Mouse (Mus musculus): ENCODE measurements around the gene Slc24a3. TPM values are rescaled to one million over a fixed set of nuclear protein-coding genes. Genes with fewer than 3 reads are reported as not detected.
A peak's percentile ranks its signal among the peaks of the same experiment; 100 is the strongest.

Slc24a3 gene
- total and polyA plus RNA-seq, 2 experiments from 2014 or later, result 27.0 to 40.6 TPM

DNA sequence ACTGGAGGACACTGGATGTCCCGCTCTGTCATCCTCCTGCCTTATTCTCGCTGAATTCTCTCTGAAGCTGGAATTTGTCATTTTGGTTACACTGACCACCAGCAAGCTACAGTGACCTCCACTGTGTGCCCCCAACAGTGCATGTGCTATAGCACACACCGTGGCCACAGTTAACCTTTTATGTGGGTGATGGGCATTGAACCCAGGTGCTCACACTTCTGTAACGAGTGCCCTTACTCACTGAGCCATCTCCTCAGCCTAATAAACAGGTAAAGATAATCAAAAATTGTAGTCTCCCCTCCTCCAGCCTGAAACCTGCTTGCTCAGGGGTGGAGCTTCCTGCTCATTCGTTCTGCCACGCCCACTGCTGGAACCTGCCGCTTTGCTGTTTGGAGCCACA is 493.7 kb downstream of the Slc24a3 start:
- 80% methylated on average over 5 of the region's 7 CpGs for WGBS
- no peak overlapping the region for H3K4me2 ChIP-seq (ENCODE audit: low read depth)
- H3K27ac ChIP-seq (ENCODE audit: low read depth, low read length), result no peak overlapping the region
- no peak overlapping the region for H3K9ac ChIP-seq
- no peak overlapping the region for H3K4me3 ChIP-seq (ENCODE audit: low read depth, low read length)
- no peak for TF ChIP-seq CTCF (IDR thresholded peaks at IDR 0.05; ENCODE audit: low read depth)
- H3K4me1 ChIP-seq (ENCODE audit: insufficient read depth), result no peaks in the 10 kb centered on the region
- ATAC-seq (no peak), DNase-seq (no peak)
- H3K9me3 ChIP-seq (ENCODE audit: low read length), result no peaks in the 10 kb centered on the region
- H3K36me3 ChIP-seq (ENCODE audit: insufficient read depth), result no peaks in the 10 kb centered on the region
- no peaks in the 10 kb centered on the region for H3K27me3 ChIP-seq (ENCODE audit: insufficient read depth, low read length)

GRCm38 (mm10) chr2:145663899-145664298 is 496.3 kb downstream of the Slc24a3 start:
- Histone ChIP-seq H3K4me1 (ENCODE audit: insufficient read depth) (no peaks in the 10 kb centered on the region), H3K9me3 (ENCODE audit: low read length) (no peaks in the 10 kb centered on the region), H3K27ac (ENCODE audit: low read depth, low read length) (no peak overlapping the region), H3K36me3 (ENCODE audit: insufficient read depth) (no peaks in the 10 kb centered on the region), H3K27me3 (ENCODE audit: insufficient read depth, low read length) (no peaks in the 10 kb centered on the region), H3K4me2 (ENCODE audit: low read depth) (no peak overlapping the region), H3K4me3 (ENCODE audit: low read depth, low read length) (no peak overlapping the region), H3K9ac (no peak overlapping the region)
- no peak for TF ChIP-seq CTCF (IDR thresholded peaks at IDR 0.05; ENCODE audit: low read depth)
- no peak for ATAC-seq
- DNase-seq, result no peak
- WGBS, result 82% methylated on average over 7 of the region's 7 CpGs

- Histone ChIP-seq H3K9ac (no peak overlapping the region), H3K27ac (ENCODE audit: low read depth, low read length) (no peak overlapping the region), H3K4me2 (ENCODE audit: low read depth) (no peak overlapping the region), H3K4me3 (ENCODE audit: low read depth, low read length) (no peak overlapping the region), H3K9me3 (ENCODE audit: low read length) (no peaks in the 10 kb centered on the region), H3K27me3 (ENCODE audit: insufficient read depth, low read length) (no peaks in the 10 kb centered on the region), H3K4me1 (ENCODE audit: insufficient read depth) (no peaks in the 10 kb centered on the region), H3K36me3 (ENCODE audit: insufficient read depth) (no peaks in the 10 kb centered on the region)
- 87% methylated on average over 2 of the region's 2 CpGs for WGBS
- ATAC-seq (no peak), DNase-seq (no peak)
- TF ChIP-seq CTCF (IDR thresholded peaks at IDR 0.05; ENCODE audit: low read depth), result no peak
Measured at GRCm38 (mm10) chr2:145664311-145664710, 496.8 kb downstream of the Slc24a3 start.

GRCm38 (mm10) chr2:145668135-145668534 is 500.6 kb downstream of the Slc24a3 start:
- 81% methylated on average over 4 of the region's 4 CpGs for WGBS
- Histone ChIP-seq H3K4me3 (ENCODE audit: low read depth, low read length) (no peak overlapping the region), H3K27ac (ENCODE audit: low read depth, low read length) (no peak overlapping the region), H3K9me3 (ENCODE audit: low read length) (no peaks in the 10 kb centered on the region), H3K4me1 (ENCODE audit: insufficient read depth) (no peaks in the 10 kb centered on the region), H3K36me3 (ENCODE audit: insufficient read depth) (no peaks in the 10 kb centered on the region), H3K9ac (no peak overlapping the region), H3K27me3 (ENCODE audit: insufficient read depth, low read length) (no peaks in the 10 kb centered on the region), H3K4me2 (ENCODE audit: low read depth) (no peak overlapping the region)
- no peak for ATAC-seq
- TF ChIP-seq CTCF (IDR thresholded peaks at IDR 0.05; ENCODE audit: low read depth), result no peak
- no peak for DNase-seq

DNA sequence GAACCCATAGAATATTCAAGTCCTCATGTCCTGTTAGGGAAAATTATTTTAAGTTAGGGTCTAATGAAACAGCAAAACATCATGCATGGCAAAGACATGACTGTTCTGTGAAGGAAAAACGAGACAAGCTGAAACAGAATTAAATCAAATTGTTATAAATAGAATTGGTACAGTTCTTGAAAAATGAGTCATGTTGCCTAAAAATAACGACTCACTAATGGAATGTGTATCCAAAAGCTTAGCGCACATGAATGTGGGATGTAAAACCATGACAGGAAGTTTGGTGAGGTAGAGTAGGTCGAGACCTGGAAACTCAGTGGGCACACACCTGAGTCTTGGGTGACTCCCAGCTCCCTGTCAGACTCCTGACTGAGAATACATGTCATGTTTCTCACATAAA is 502.6 kb downstream of the Slc24a3 start:
- TF ChIP-seq CTCF (IDR thresholded peaks at IDR 0.05; ENCODE audit: low read depth), result no peak
- H3K9me3 ChIP-seq (ENCODE audit: low read length), result no peaks in the 10 kb centered on the region
- DNase-seq (no peak), ATAC-seq (no peak)
- H3K9ac ChIP-seq, result no peak overlapping the region
- H3K27ac ChIP-seq (ENCODE audit: low read depth, low read length), result no peak overlapping the region
- no peak overlapping the region for H3K4me2 ChIP-seq (ENCODE audit: low read depth)
- H3K4me1 ChIP-seq (ENCODE audit: insufficient read depth), result 0 out of 2 replicates have a peak, but pooled peaks cover 6% of the 10 kb centered on the region
- WGBS, result 78% methylated on average over 4 of the region's 4 CpGs
- no peak overlapping the region for H3K4me3 ChIP-seq (ENCODE audit: low read depth, low read length)
- H3K27me3 ChIP-seq (ENCODE audit: insufficient read depth, low read length), result no peaks in the 10 kb centered on the region; the same call in 1 of the 2 replicates
- H3K36me3 ChIP-seq (ENCODE audit: insufficient read depth), result no peaks in the 10 kb centered on the region

DNA sequence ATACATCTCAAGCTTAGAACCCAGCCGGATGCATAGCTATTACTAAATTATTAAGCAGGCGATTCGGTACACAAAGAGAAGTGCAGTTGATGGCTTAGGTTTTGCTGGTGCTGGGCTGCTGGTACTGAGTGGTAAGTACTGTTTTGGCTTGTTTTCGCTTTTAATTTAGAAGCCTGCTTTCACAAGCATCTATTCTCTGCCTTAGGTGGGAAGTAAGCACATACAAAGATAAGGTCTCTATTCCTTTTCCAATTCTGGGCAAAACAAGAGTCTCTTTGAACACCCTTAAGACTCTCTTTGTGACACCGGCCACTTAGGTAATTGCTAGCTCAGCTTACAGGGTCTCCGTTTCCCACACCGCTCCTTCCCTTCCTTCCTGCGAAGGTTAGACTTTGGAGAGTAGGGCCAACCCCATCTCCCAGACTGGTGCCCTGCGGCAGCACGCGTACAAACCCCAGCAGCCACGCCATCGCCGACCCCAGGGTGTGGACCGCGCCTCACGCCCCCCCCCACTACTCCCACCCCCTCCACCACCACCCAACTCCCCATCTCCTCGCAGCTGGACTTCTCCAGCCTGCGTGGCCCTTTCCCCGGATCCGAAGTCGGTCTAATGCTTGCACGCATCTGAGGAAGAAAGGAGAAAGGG is 507.1 kb downstream of the Slc24a3 start:
- Histone ChIP-seq H3K4me1 (ENCODE audit: insufficient read depth) (0 out of 2 replicates have a peak, but pooled peaks cover 6% of the 10 kb centered on the region), H3K27ac (ENCODE audit: low read depth, low read length) (no peak overlapping the region), H3K4me3 (ENCODE audit: low read depth, low read length) (peak overlapping the region; percentile 56), H3K4me2 (ENCODE audit: low read depth) (peak overlapping the region; percentile 96), H3K27me3 (ENCODE audit: insufficient read depth, low read length) (no peaks in the 10 kb centered on the region; the same call in 1 of the 2 replicates), H3K36me3 (ENCODE audit: insufficient read depth) (no peaks in the 10 kb centered on the region), H3K9me3 (ENCODE audit: low read length) (no peaks in the 10 kb centered on the region), H3K9ac (peak overlapping the region; percentile 46)
- WGBS, result 5% methylated on average over 23 of the region's 23 CpGs
- TF ChIP-seq CTCF (IDR thresholded peaks at IDR 0.05; ENCODE audit: low read depth), result no peak
- DNase-seq (peak; percentile 11), ATAC-seq (peak; percentile 8)

DNA sequence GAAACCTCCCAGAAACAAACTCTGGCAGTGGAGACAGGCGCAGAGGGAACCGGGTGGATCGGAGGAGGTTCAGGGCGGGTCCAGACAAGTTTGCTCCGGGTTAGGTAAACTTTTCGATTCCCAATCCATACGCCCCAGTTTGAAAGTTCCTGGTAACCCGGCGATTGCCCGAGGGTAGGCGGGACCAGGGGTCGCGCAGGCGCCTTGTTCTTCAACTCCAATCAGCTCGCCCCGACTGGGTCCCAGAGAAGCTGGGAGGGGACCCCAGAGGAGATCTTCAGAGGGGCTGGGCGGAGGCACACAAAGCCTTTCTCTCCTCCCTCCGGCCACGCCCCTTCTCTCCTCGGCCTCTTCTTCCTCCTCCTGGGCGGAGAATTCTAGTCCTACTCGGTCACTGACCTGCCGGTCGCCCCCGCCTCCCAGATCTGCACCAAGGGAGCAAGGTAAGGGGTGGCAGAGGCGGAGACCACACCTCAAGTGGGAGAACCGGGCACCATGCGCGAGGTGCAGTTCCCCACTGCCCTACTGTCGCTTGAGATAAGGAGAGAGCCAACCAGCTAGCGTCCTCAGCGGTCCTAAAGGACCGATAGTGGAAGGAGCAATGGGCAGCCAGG is 507.7 kb downstream of the Slc24a3 start, which contains the start of gene Rin2:
TSS of gene Rin2 (plus strand) at position 74 of the 614 bp plus-strand sequence.
- DNase-seq (peak; percentile 44), ATAC-seq (peak; percentile 78)
- Histone ChIP-seq H3K27me3 (ENCODE audit: insufficient read depth, low read length) (no peaks in the 10 kb centered on the region; the same call in 1 of the 2 replicates), H3K4me1 (ENCODE audit: insufficient read depth) (0 out of 2 replicates have a peak, but pooled peaks cover 6% of the 10 kb centered on the region), H3K9me3 (ENCODE audit: low read length) (no peaks in the 10 kb centered on the region), H3K9ac (peak within 1 kb of the TSS; percentile 46), H3K36me3 (ENCODE audit: insufficient read depth) (no peaks in the 10 kb centered on the region), H3K27ac (ENCODE audit: low read depth, low read length) (no peak within 1 kb of the TSS), H3K4me3 (ENCODE audit: low read depth, low read length) (peak within 1 kb of the TSS; percentile 56), H3K4me2 (ENCODE audit: low read depth) (peak within 1 kb of the TSS; percentile 96)
- WGBS, result under 1% methylated on average over 33 of the region's 33 CpGs
- no peak for TF ChIP-seq CTCF (IDR thresholded peaks at IDR 0.05; ENCODE audit: low read depth)
